Mouse (Mus musculus) liver, adult 2 months (tissue): ENCODE data around the gene Olfml2b. TPM values are rescaled to one million over a fixed set of nuclear protein-coding genes. Genes with fewer than 3 reads are reported as not detected.

Source experiments
- DNase-seq: peaks from one replicate; pipeline ENCODE4 v3.0.0-alpha.2; 2011; ENCODE audit warnings: low read depth, low spot score; ENCODE audit errors: extremely low read depth
- H3K27ac ChIP-seq: fragments of 200-500 bp; replicated peaks from 2 replicates; pipeline ENCODE4 v1.5.1; 2012; ENCODE audit warnings: low read depth, mild to moderate bottlenecking, control low read depth, inconsistent platforms, low read length; ENCODE audit not compliant: insufficient read depth
- H3K27me3 ChIP-seq: fragments of 200-500 bp; 2 replicates; pipeline ENCODE4 v1.6.1; 2012; ENCODE audit warnings: mild to moderate bottlenecking, moderate library complexity, low read length, inconsistent platforms; ENCODE audit not compliant: control insufficient read depth, insufficient read depth
- H3K36me3 ChIP-seq: fragments of 200-500 bp; 2 replicates; pipeline ENCODE4 v1.6.1; 2012; ENCODE audit warnings: low read length, inconsistent platforms; ENCODE audit not compliant: control insufficient read depth, insufficient read depth
- H3K4me1 ChIP-seq: fragments of 200-500 bp; 2 replicates; pipeline ENCODE4 v1.6.1; 2011; ENCODE audit warnings: low read length; ENCODE audit not compliant: control insufficient read depth, insufficient read depth
- H3K4me3 ChIP-seq: fragments of 200-500 bp; 2 replicates; pipeline ENCODE4 v1.5.1; 2011; ENCODE audit warnings: low read depth, mild to moderate bottlenecking, control low read depth, low read length, moderate library complexity; ENCODE audit not compliant: insufficient read depth
- H3K79me2 ChIP-seq: fragments of 200-500 bp; 2 replicates; pipeline ENCODE4 v1.6.1; 2012; ENCODE audit warnings: inconsistent platforms, mild to moderate bottlenecking, low read length, moderate library complexity; ENCODE audit not compliant: control insufficient read depth, insufficient read depth
- H3K9ac ChIP-seq: fragments of 200-500 bp; 2 replicates; pipeline ENCODE4 v1.6.1; 2012; ENCODE audit warnings: low read depth, mild to moderate bottlenecking, control low read depth, inconsistent platforms, low read length
- CTCF ChIP-seq: fragments of 200-500 bp; IDR thresholded peaks from 2 replicates; pipeline ENCODE4 v1.5.1; 2011; ENCODE audit warnings: low read depth, low read length, control low read depth
- POLR2A ChIP-seq: fragments of 200-500 bp; IDR thresholded peaks from 2 replicates; pipeline ENCODE4 v1.6.1; 2011; ENCODE audit warnings: low read length, control low read depth; ENCODE audit not compliant: insufficient read depth; ENCODE audit errors: extremely low read depth
- WGBS: fragments of 180-500 bp; shearing (Covaris S2); methylation state at CpG from one replicate; pipeline ENCODE4 v1.1.7; 2018; 5-methylcytosine and 5-hydroxymethylcytosine counted together
- polyA plus RNA-seq: library from polyadenylated mRNA; depleted of rRNA; stranded (reverse); fragments of >200 nt; gene quantifications from 2 replicates; pipeline ENCODE4 v1.2.3, GENCODE M21; 2012; rRNA removed
- total RNA-seq: library from RNA; depleted of rRNA; stranded (reverse); fragments of >200 nt; gene quantifications from 2 replicates; pipeline ENCODE4 v1.2.3, GENCODE M21; 2014; rRNA removed

Gene Olfml2b
- total and polyA plus RNA-seq, 2 experiments = 0.37 to 0.46 TPM

- WGBS = 93% methylated on average over 11 of the region's 11 CpGs
- Histone ChIP-seq H3K79me2 (no peaks in the 10 kb centered on the region), H3K27ac (no peak overlapping the region), H3K27me3 (no peaks in the 10 kb centered on the region), H3K4me3 (no peak overlapping the region), H3K36me3 (peaks cover 8% of the 10 kb centered on the region), H3K9ac (no peak overlapping the region), H3K4me1 (no peaks in the 10 kb centered on the region)
- no peak for DNase-seq
- TF ChIP-seq POLR2A (no peak), CTCF (no peak)
Observed at GRCm38 (mm10) chr1:170731865-170732595, 87.7 kb downstream of the Olfml2b start.

Other genes starting within 250 kb of the Olfml2b start
- gene Nos1ap, start 54.7 kb upstream of the Olfml2b start, total RNA-seq = 1.8 and 3.2 TPM in 2 replicates
- gene Nos1ap, start 54.7 kb upstream of the Olfml2b start, polyA plus RNA-seq = 3.1 and 6.7 TPM in 2 replicates
- 30.1 and 38.1 TPM in 2 replicates for gene Atf6, start 223.2 kb downstream of the Olfml2b start, total RNA-seq
- 13.0 and 14.3 TPM in 2 replicates for gene Atf6, start 223.2 kb downstream of the Olfml2b start, polyA plus RNA-seq
- gene Gm26620, start 240.5 kb downstream of the Olfml2b start, total RNA-seq = 0.67 and 0.74 TPM in 2 replicates
- gene Gm26620, start 240.5 kb downstream of the Olfml2b start, polyA plus RNA-seq = 0.59 and 1.1 TPM in 2 replicates
- gene Dusp12, start 241.0 kb downstream of the Olfml2b start, total RNA-seq = 30.4 and 36.2 TPM in 2 replicates
- 12.7 and 17.2 TPM in 2 replicates for gene Dusp12, start 241.0 kb downstream of the Olfml2b start, polyA plus RNA-seq